Mouse (Mus musculus): ENCODE measurements at regions not wholly inside any gene's neighbourhood (a gene's known extent, or its start where the extent isn't known, plus 50 kb on each side); places are given as distances from the start of the nearest gene placed in this dataset.

GRCm38 (mm10) chr3:52797801-52798200 lies 219.2 kb downstream of the Cog6 start:
- TF ChIP-seq CTCF (conservative IDR thresholded peaks at IDR 0.05; ENCODE audit: low read length) (no peak), NANOG (IDR thresholded peaks at IDR 0.05; ENCODE audit: borderline replicate concordance, low read length) (no peak), POU5F1 (IDR thresholded peaks at IDR 0.05; ENCODE audit: borderline replicate concordance, low read length) (no peak)
